Mouse (Mus musculus): ENCODE measurements around the gene Ssrp1.

Gene Ssrp1

DNA sequence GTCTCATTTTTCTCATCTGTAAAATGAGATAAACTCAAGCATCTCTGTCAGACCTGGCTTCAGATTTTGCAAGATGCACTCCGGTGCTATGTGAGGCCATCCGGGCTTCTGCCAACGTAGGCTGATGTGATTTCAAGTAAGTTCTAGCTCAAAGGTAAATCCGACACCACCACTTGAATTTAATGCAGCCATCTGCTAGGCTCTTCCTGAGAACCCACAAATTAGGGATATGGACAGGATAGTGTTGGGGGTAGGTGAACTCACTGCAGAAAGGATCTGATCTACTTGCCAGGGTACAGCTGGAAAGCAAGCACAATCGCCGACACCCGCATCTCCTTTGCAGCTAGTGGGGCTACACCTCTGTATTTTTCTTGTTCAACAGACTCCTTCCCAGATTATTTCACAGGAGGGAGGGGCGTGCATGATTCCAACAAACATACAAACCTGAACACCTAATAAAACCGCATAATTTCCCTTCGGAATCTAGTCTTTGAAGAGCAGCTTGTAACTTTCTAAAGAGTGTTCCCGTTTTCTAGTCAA lies 457 bp upstream of the Ssrp1 start:
- no peak for DNase-seq (ENCODE audit: low read depth)

DNA sequence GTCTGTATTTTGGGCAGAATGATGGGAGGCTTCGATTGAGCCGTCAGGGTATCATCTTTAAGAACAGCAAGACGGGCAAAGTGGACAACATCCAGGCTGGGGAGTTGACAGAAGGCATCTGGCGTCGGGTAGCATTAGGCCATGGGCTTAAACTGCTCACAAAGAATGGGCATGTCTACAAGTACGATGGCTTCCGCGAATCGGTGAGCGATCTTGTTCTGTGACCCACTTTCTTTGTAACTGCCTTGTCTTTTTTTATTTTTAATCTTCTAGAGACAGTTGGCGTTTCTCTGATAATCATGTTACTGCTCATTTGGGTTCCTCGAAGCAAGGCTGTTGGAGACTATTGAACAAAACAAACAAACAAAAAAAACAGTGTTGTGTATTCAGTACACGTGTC lies 1.3 kb downstream of the Ssrp1 start:
- no peak for DNase-seq (ENCODE audit: low read depth)

DNA sequence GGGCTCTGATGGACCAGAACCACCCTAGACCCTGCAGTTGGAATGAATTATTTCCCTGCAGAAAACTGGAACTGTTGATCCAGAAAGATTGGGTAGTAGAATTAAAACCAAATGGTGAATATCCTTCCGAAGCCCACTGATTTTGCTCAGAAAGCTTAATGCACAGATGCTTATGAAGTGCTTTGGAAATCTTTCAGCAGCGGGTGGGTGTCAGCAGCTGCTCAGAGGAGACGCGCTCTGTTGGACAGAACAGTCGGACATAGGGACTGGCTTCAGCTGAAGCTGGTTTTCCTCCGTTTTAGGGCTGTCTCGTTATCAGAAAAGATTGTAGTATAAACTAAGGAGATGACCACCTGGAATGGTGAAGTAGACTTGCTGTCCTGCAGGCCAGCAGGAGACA lies 6.6 kb downstream of the Ssrp1 start:
- DNase-seq (ENCODE audit: low read depth): no peak

DNA sequence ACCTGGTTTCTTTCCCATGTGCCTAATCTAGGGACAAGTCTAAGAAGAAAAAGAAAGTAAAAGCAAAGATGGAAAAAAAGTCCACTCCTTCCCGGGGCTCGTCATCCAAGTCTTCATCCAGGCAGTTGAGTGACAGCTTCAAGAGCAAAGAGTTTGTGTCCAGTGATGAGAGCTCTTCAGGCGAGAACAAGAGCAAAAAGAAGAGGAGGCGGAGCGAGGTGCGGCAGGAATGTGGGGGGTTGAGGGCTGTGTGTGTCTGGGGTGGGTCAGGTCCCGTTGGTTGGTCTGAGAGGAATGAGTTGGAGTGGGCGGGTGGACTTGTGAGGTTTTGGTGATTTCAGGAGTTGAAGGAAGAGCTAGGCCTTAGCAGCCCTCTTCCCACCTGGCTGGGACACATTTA lies 9.2 kb downstream of the Ssrp1 start:
- DNase-seq (ENCODE audit: low read depth): no peak

DNA sequence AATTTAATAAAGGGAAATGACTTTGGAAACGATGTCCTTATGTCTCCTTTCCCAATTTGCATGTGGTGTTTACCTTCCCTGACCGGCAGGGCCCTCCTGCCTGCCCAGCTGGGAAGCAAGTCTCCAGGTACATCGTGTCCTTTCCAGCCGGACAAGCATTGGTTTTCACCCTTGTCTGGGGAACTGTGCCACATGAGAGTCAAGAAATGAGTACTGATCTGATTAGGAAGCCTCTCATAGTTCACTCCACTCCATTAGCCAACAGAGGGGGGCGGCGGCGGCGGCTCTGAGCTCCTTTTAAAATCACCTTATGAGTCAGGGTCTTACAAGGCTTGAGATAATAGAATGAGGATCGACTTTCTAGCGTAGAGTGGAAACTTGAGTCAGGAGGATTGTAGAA lies 10.0 kb downstream of the Ssrp1 start:
- DNase-seq (ENCODE audit: low read depth): no peak

DNA sequence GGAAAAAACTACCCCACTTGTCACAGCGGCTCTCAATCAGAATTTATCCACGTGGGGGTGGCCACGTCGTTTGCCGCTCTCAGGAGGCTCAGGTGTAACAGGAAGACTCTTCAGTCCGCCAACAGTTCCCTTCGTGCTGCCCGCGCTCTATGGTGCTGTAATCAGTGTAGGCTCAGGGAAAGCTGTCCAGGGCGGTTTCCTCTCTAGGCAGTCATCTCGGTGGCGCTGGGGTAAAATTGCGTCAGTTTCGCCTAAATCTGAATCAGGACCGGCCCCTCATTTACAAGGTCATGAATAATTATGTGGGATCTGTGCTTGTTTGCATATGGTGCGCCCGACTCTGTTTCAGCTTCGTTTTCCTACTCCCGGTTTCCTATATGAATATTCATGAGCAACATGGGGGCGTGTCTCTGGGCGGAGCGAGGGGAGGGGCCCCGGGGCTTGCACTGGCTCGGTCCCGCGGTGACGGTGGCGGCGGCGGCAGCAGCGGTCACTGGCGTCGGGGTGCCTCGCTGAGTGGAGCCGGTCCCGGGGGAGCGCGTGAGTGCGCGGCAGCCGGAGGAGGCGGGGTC lies 10.6 kb downstream of the Ssrp1 start, which contains the start of gene Tnks1bp1:
Tnks1bp1 (plus strand) TSS at position 427 of the 572 bp plus-strand sequence.
- DNase-seq (ENCODE audit: low read depth): peak; percentile 97

DNA sequence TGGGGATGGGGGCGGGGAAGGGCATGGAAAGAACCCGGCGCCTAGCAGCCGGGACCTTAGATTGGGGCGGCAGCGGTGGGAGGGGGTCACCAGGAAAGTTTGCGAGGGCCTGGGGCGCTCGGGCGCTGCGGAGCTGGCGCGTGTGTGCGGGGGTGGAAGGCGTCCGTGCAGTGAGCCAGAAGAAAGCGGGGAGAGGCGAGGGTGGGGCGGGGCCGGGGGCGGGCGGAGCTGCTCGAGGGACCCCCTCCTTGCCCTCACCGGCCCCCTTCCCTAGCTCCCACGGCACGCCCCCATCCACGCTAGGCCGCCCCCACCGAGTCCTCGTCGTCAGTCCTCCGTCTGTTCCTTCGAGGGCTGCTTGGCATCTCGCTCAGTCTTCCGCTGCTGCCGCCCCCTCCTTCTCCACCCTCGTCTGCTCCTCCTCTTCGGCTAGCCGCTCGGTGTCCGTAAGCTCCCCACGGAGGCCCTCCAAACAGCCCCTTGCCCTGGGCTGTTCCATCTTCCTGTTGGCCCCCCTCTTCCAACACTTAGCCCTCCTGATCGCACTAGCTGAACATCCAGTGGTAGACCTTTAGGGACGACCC lies 11.2 kb downstream of the Ssrp1 start:
- peak; percentile 74 for DNase-seq (ENCODE audit: low read depth)

DNA sequence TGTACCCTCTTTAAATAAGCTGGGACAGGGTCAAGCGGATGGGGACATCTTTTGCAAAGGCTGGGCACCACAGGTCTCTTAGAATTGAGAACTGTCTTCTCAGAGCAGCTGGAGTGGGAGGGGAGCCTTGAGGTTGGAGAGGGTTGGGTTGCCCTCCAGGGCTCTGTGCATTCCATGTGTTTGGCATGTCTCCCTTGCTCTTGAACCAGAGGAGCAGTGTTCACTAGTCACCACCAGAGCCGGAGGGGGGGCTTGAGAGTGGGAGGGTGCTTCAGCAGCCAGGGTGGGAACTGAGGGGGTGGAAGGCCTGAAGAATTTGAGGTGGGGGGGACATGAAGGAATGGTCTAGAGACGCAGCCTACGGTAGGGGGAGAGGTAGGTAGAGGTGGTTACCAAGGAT lies 12.2 kb downstream of the Ssrp1 start:
- DNase-seq (ENCODE audit: low read depth): no peak

DNA sequence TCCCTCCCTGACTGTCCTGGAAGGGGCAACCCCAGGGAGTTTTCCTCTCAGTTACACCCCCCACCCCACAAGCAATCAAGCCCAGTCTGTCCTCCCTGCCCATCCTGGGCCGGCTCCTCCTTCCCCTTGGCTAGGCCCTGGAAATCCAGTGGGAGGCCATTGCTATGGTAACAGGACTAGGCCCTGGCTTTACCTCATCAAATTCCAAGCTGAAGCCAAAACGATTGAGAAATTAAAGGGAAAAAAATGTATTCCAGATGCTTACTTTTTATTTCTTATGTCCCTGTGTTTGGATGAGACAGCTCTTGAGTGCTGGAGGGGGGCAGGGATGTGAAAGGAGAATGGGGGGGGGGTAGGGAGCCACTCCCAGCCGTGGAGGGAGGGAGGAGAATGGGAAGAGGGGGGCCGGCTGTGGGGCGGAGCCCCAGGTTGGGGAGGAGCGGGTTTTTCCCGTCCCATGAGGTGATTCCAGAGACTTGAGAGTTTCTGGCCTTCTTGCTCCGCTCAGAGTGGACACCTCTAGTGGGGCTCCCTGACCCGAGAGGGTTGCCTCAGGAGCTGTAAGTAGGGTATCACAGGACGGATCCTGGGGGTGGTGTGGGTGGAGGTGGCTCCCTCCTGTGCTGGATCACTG lies 13.1 kb downstream of the Ssrp1 start:
- DNase-seq (ENCODE audit: low read depth): no peak

DNA sequence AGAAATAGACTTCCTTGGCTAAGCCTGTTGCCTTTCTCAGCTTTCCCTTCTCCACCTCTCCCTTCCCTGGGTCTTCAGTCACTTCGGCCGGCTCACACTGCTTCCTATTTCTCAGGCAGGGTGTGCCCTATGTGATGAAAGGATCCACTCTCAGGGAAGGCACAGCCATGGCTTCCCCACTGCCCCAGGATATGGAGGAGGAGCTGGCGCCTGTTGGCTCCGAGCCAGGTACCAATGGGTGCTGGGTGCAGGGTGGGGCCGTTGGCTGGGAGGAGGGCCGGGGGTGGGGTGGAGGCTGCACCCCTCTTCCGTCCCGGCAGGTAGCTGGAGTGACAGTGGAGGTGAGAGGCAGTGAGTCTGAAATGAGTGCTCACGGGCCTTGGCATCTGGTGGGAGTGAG lies 13.7 kb downstream of the Ssrp1 start:
- DNase-seq (ENCODE audit: low read depth): no peak

DNA sequence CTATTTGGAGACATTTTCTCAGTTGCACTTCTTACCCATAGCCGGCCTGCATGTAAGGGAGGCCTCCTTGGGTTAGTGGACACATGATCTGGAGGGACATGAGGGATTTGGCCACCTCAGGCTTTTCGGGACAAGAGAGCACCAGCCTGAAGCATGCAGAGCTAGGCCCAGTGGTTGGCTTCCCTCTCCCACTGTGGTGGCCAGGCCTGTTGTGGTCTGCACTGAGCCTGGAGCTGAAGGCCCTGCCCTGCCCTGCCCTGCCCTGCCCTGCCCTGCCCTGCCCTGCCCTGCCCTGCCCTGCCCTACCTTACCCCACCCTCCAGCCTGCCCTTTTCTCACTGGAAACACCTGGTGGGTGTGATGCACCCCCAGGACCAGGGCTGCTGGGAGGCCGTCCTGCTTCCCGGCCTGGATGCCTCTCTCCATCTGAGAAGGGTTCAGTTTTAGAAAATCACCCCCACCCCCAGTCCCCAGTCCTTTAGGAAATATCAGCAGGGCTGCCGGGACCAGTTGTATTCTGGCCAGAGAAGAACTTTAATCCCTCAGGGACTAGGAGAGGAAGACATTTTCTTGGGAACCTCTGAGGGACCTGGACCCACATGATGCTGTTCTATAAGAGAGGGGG lies 16.3 kb downstream of the Ssrp1 start:
- no peak for DNase-seq (ENCODE audit: low read depth)

DNA sequence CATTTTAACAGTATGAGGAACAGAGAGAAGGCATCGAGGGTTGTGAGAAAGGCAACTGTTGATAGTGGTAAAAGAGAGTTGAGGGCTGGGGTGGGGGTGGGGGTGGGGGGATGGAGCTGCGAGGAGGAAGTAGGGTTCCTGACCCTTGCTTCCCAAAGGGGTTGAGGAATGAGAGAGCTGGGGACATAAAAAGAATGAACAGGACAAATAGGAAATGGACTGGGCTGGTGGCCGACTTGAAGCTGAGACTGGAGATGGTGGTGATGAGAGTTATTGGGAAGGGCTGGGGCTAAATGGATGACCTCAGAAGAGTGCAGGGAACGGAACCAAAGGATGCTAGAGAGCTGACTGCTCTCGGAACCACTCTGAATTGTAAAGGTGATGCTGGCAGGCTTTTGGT lies 19.7 kb downstream of the Ssrp1 start:
- no peak for DNase-seq (ENCODE audit: low read depth)

DNA sequence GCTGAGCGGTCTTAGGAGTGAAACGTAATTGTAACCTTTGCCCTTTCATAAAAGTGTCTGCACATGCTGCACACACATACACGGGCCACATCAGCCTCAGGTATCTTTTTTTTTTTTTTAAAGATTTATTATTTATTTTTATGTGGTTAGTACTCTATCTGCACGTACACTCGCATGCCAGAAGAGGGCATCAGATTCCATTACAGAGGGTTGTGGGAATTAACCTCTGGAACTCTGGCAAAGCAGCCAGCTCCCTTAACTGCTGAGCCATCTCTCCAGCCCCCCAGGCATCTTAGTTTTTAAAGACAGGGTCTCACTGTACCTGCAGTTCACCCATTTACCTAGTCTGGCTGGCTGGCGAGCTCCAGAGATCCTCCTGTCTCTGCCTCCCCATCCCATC lies 22.6 kb downstream of the Ssrp1 start:
- DNase-seq (ENCODE audit: low read depth): no peak

DNA sequence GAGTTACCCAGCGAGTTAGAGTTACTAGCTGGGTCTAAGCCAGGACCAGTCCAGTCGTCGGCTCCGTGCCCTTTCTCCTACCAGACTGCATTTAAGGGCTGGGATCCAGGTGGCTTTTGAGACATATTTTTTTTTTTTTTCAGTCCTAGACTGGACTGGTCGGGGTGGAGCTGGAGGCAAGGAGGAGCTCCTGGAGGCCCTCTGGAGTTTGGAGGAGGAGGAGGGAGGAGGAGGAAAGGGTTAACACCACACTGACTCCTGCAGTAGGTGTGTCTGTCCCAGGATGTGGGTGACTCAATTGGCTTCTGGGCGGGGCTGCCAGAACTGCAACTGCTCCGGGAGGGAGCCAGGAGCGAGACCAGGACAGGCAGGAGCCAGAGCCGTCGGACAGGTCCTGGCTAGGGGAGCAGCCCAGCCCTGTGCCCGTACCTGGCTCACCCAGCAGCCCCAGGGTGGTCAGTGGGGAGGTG lies 23.6 kb downstream of the Ssrp1 start:
- peak; percentile 65 for DNase-seq (ENCODE audit: low read depth)

DNA sequence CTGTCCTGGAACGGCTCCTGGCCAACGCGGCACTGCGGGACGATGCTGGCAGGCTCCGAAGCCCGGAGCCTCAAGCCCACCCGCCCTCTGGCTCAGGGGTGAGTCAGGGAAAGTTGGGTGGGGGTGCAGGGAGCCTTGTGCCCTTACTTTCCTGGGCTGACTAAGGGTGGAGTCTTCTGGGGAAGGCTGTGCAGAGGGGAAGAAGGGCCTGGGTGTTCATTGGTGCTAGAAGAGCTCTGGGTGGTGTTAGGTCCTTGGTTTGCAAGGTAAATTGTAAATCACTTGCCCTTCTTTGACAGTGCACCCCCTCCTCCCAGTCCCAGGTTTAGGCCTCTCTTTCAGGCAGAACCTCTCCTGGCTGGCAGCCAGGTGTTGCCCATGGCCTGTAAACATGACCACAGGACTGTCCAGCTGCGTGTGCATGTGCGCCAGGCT lies 24.1 kb downstream of the Ssrp1 start:
- no peak for DNase-seq (ENCODE audit: low read depth)

DNA sequence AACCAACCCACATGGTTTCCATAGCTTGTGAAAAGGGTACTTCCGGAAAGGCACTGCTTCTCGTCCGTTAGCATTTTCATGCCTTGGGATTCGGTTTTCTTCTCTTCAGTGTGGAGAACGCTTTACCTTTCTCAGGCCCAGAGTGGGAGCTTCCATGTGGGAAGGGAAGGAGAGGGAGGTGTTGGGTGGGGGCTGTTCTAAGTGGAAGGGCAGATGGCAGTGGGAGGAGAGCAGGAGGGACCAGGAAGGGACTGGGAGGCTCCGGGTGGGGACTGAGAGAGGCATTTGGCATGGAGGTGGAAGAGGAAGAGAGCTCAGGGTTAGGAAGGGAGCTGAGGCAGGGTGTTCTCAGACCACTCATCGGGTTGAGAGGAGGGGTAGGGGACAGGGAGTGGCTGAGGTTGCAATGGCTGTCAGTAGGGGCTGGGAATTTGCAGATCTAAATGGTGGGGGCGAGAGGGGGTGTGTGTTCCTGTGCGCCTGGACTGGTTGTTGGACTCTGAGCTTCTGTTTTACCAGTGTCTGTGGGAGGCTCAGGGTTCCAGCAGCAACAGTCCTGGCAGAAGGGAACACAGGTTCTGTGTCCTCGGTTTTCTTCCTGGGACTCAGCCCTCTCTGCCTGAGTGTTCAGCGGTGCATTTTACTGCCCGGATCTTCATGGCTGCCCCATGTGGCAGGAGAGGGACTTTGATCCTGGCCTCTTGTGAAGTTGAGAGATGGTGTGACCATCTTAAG lies 28.3 kb downstream of the Ssrp1 start:
- DNase-seq (ENCODE audit: low read depth): no peak

DNA sequence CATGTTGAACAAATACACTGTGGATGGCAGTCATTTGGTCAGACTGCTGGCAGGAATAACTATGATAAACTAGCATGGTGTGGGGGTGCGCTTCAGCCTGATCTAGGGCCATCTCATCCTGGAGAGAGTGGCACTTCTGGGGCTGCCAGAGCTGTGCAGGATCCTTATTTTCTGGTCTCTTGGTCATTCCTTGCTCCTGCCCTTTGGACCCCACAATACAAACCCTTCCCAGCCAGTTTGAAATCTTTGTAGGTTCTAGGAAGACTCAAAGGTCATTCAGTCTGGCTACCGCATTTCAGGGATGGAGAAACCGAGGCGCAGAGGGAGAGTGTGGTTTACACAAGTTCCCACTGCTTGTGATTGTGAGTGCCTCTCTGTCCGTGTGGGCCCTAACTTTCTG lies 29.9 kb downstream of the Ssrp1 start:
- no peak for DNase-seq (ENCODE audit: low read depth)

DNA sequence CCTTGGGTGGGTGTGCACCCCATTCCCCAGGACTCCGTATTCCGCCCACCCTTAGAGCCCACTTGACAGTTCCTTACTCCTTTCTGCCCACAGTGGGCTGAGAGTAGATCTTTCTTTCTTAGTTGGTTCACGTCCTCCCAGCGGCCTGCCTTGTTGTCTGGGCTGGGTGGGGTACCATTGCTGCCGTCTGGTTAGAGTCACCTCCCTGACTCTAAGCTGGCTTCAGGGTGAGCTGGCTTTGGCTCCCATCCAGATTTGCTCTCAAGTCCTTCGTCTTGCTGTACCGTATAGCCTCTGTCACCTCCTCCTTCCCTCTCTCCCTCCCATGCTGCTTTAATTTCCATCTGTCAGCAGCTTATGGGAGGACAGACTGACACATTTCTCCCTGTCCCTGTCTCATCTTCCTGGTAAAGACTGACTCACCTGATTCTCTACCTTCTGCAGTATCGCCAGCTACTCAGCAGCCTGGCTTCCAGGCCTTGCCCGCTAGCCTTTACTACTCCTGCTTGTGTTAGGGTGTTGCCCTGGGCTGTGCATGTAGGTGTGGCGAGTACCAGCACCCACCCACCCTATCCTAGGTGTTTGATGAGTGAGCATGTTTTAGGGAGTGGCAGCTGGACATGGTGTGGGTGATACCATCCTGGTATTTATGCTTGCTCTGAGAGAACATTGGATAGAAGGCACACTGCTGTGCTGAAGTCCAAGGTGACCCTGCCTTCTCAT lies 31.0 kb downstream of the Ssrp1 start:
- DNase-seq (ENCODE audit: low read depth): no peak

DNA sequence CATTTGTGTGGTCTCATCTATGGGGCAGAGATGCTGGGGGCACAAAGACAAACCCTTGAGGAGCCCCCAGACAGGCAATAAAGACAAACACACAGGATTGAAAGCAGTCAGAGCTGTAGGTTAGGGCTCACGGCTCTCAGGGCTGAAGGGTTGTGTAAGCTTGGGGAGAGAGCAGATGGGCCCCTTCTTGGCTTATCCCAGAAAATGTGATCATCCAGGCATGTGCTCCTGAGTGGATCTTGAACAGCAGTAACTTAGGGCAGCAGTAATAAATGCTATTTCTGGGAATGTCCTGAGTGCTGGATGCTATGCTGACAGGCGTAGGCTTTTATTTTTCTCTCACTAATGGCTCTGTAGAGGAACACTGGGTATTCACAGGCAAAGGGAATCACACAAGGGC lies 31.6 kb downstream of the Ssrp1 start:
- DNase-seq (ENCODE audit: low read depth): no peak

DNA sequence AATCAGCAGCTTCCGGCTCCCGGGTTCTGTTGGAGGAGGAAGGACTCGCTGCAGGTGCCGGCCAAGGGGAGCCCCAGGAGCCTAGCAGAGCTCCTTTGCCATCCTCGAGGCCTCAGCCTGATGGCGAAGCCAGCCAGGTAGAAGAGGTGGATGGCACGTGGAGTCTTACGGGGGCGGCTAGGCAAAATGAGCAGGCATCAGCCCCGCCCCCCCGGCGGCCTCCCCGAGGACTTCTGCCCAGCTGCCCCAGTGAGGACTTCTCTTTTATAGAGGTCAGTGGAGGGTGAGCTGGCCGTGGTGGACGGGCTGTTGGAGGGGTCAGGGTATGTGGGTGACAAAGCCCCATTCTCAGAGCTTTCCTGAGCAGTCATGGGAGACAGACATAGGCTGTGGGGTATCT lies 33.1 kb downstream of the Ssrp1 start:
- DNase-seq (ENCODE audit: low read depth): no peak

DNA sequence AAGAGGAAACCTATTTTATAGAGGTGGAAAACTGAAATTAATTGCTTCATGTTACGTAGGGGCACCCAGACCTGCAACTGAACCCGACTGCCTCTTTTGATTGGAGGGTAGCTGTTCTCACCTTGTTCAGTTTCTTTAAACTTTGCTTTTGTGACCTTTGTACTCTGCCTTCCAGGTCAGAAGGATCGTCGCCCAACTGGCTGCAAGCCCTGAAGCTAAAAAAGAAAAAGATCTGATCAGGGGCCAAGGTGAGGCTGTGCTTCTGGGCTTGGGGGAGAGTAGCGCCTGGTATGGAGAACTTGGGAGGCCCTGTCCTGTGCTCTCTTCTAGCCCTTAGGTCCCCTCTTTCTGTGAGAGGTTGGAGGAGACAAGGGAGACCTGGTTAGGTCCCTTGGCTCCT lies 34.9 kb downstream of the Ssrp1 start:
- DNase-seq (ENCODE audit: low read depth): no peak

DNA sequence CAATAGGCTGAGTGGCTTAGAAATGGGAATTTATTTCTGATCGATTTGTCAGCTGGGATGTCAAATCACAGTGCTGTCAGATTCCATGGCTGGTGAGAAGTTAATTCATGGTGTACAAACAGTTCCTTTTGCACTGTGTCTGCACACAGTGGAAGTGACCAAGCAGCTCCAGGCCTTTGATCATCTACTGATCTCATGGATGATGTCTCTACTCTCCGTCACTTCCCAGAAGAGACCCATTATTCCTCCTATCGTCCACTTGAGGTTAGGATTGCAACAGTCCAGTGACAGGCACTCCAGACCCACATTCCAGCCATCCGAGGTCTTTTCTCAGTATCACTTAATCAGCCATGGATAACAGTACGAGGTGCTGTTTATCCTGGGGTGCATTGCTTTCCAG lies 36.7 kb downstream of the Ssrp1 start:
- DNase-seq (ENCODE audit: low read depth): no peak

Measured in induced T-regulatory cell, adult 2 months (primary cell).